Mouse (Mus musculus): ENCODE measurements around the gene Ugt1a10. TPM values are rescaled to one million over a fixed set of nuclear protein-coding genes. Genes with fewer than 3 reads are reported as not detected.
"Not testable (repeated sequence)": the region's sequence is repeated elsewhere in the genome, so short reads cannot be mapped to it uniquely, and the experiment has no call there.

The Ugt1a10 gene
- polyA plus RNA-seq, 2 experiments from 2014 or later: not detected

GRCm38 (mm10) chr1:88143966-88144675 lies 88.9 kb downstream of the Ugt1a10 start:
- ATAC-seq: not testable (repeated sequence)

GRCm38 (mm10) chr1:88145278-88145677 lies 90.1 kb downstream of the Ugt1a10 start:
- not testable (repeated sequence) for ATAC-seq

GRCm38 (mm10) chr1:88150133-88150532 lies 94.9 kb downstream of the Ugt1a10 start:
- not testable (repeated sequence) for ATAC-seq

GRCm38 (mm10) chr1:88158430-88158829 lies 103.2 kb downstream of the Ugt1a10 start:
- ATAC-seq: no peak

- no peak for ATAC-seq
Observed at GRCm38 (mm10) chr1:88165711-88166110, 110.5 kb downstream of the Ugt1a10 start, which contains the start of gene Ugt1a5. Gene Ugt1a5, plus strand, starts transcription at chr1:88166012.

- ATAC-seq: not testable (repeated sequence)
Observed at GRCm38 (mm10) chr1:88172190-88172589, 117.0 kb downstream of the Ugt1a10 start.

- no peak for ATAC-seq
Observed at GRCm38 (mm10) chr1:88179657-88180056, 124.5 kb downstream of the Ugt1a10 start.

- no peak for ATAC-seq
Observed at GRCm38 (mm10) chr1:88186325-88186935, 131.2 kb downstream of the Ugt1a10 start.

- ATAC-seq: no peak
Observed at GRCm38 (mm10) chr1:88192136-88192535, 136.9 kb downstream of the Ugt1a10 start.

- ATAC-seq: no peak
Observed at GRCm38 (mm10) chr1:88195687-88196086, 140.5 kb downstream of the Ugt1a10 start.

- no peak for ATAC-seq
Observed at GRCm38 (mm10) chr1:88197443-88197842, 142.3 kb downstream of the Ugt1a10 start.

GRCm38 (mm10) chr1:88199996-88200395 lies 144.8 kb downstream of the Ugt1a10 start:
- no peak for ATAC-seq

GRCm38 (mm10) chr1:88200456-88200855 lies 145.3 kb downstream of the Ugt1a10 start, which contains the start of gene Ugt1a2:
Gene Ugt1a2, plus strand, starts transcription at chr1:88200601.
- ATAC-seq: no peak

- peak; percentile 84 for ATAC-seq
Observed at GRCm38 (mm10) chr1:88205294-88205922, 150.2 kb downstream of the Ugt1a10 start, which contains the start of gene Dnajb3. Gene Dnajb3, minus strand, starts transcription at chr1:88205782.

- no peak for ATAC-seq
Observed at GRCm38 (mm10) chr1:88206843-88207479, 151.8 kb downstream of the Ugt1a10 start.

- ATAC-seq: no peak
Observed at GRCm38 (mm10) chr1:88211812-88212211, 156.6 kb downstream of the Ugt1a10 start, which contains the start of gene Ugt1a1. Gene Ugt1a1, plus strand, starts transcription at chr1:88211959.

- no peak for ATAC-seq
Observed at GRCm38 (mm10) chr1:88212341-88213045, 157.3 kb downstream of the Ugt1a10 start.

- ATAC-seq: no peak
Observed at GRCm38 (mm10) chr1:88213061-88213460, 157.9 kb downstream of the Ugt1a10 start.

GRCm38 (mm10) chr1:88213766-88214461 lies 158.7 kb downstream of the Ugt1a10 start:
- no peak for ATAC-seq

GRCm38 (mm10) chr1:88214462-88214952 lies 159.3 kb downstream of the Ugt1a10 start:
- ATAC-seq: no peak
